Mouse (Mus musculus): ENCODE measurements around the gene Iyd. TPM values are rescaled to one million over a fixed set of nuclear protein-coding genes. Genes with fewer than 3 reads are reported as not detected.

Iyd gene
- polyA plus RNA-seq, 1 experiment from 2014 or later: 4.6 TPM

- peak; percentile 96 for TF ChIP-seq CTCF (IDR thresholded peaks at IDR 0.05)
- no peak for TF ChIP-seq EP300 (IDR thresholded peaks at IDR 0.05)
- Histone ChIP-seq H3K9ac (replicated peaks; ENCODE audit: low read depth) (no peak overlapping the region), H3K27me3 (replicated peaks; ENCODE audit: insufficient read depth, low read length) (no peaks in the 10 kb centered on the region), H3K4me2 (replicated peaks; ENCODE audit: low read depth, low read length) (no peak overlapping the region), H3K36me3 (ENCODE audit: insufficient read depth, low read length) (no peaks in the 10 kb centered on the region), H3K4me3 (ENCODE audit: low read depth, low read length) (no peak overlapping the region), H3K27ac (ENCODE audit: low read length) (no peak overlapping the region), H3K4me1 (ENCODE audit: insufficient read depth, low read depth, low read length) (no peaks in the 10 kb centered on the region), H3K9me3 (ENCODE audit: low read length) (no peaks in the 10 kb centered on the region)
- ATAC-seq (peak; percentile 70), DNase-seq (ENCODE audit: low spot score) (peak; percentile 77)
- WGBS: 3% methylated on average over 4 of the region's 4 CpGs
These were observed 8.7 kb upstream of the Iyd start for GRCm38 (mm10) chr10:3531375-3531774.

DNA sequence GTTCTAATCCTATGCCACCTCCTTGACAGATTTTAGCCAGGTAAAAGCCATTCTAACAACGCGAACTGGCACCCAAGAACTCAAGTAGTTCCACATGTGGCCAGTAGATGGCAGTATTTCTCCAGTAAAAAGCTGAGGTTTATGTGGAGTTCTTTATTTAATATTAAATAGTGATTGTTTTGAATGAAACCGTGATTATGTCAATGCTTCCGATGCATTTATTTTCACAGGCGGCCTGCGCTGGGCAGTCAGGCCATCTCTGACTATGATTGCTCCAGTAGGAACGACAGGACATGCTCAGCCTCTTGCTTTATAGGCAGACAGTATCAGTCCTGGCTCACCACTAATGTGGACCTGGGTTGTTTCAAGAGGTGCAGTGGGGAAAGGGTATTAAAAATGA lies 5.6 kb upstream of the Iyd start:
- peak; percentile 77 for TF ChIP-seq CTCF (IDR thresholded peaks at IDR 0.05)
- no peak for TF ChIP-seq EP300 (IDR thresholded peaks at IDR 0.05)

DNA sequence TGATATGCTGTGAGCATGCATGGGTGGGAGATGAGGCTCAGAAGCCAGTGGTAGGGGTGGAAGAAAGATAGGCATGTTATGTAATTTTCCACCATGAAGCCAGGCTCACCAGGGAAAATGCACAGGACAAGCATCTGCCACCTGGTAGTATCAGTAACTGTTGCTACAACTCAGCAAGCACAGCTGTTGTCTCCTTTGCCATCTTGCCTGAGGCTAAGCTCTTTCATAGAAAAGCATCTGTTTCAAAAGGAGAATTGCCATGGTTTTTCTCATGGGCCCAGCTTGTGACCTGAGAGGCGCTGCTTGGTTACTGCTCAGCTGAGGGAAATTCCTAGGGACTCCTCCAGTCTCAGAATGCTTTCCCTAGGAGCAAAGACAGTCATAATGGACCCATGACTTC lies 3.7 kb upstream of the Iyd start:
- Histone ChIP-seq H3K4me3 (ENCODE audit: low read depth, low read length) (no peak overlapping the region), H3K4me2 (replicated peaks; ENCODE audit: low read depth, low read length) (no peak overlapping the region), H3K27ac (ENCODE audit: low read length) (no peak overlapping the region), H3K36me3 (ENCODE audit: insufficient read depth, low read length) (no peaks in the 10 kb centered on the region), H3K4me1 (ENCODE audit: insufficient read depth, low read depth, low read length) (no peaks in the 10 kb centered on the region), H3K9ac (replicated peaks; ENCODE audit: low read depth) (no peak overlapping the region), H3K9me3 (ENCODE audit: low read length) (no peaks in the 10 kb centered on the region), H3K27me3 (replicated peaks; ENCODE audit: insufficient read depth, low read length) (no peaks in the 10 kb centered on the region)
- 78% methylated on average over 1 of the region's 1 CpGs for WGBS
- ATAC-seq (no peak), DNase-seq (ENCODE audit: low spot score) (no peak)
- TF ChIP-seq EP300 (IDR thresholded peaks at IDR 0.05) (no peak), CTCF (IDR thresholded peaks at IDR 0.05) (no peak)

More for the DNA sequence above, 5.6 kb upstream of the Iyd start:
- H3K4me3 ChIP-seq (ENCODE audit: low read depth, low read length): no peak overlapping the region
- H3K36me3 ChIP-seq (ENCODE audit: insufficient read depth, low read length): no peaks in the 10 kb centered on the region
- H3K9ac ChIP-seq (replicated peaks; ENCODE audit: low read depth): no peak overlapping the region
- ATAC-seq (no peak), DNase-seq (ENCODE audit: low spot score) (peak; percentile 72)
- 3% methylated on average over 7 of the region's 7 CpGs for WGBS
- H3K4me1 ChIP-seq (ENCODE audit: insufficient read depth, low read depth, low read length): no peaks in the 10 kb centered on the region
- H3K27me3 ChIP-seq (replicated peaks; ENCODE audit: insufficient read depth, low read length): no peaks in the 10 kb centered on the region
- H3K27ac ChIP-seq (ENCODE audit: low read length): no peak overlapping the region
- H3K4me2 ChIP-seq (replicated peaks; ENCODE audit: low read depth, low read length): no peak overlapping the region
- no peaks in the 10 kb centered on the region for H3K9me3 ChIP-seq (ENCODE audit: low read length)

GRCm38 (mm10) chr10:3549384-3549783 lies 9.3 kb downstream of the Iyd start:
- DNase-seq (ENCODE audit: low spot score): peak; percentile 45
- no peaks in the 10 kb centered on the region for H3K27me3 ChIP-seq (replicated peaks; ENCODE audit: insufficient read depth, low read length)
- H3K9ac ChIP-seq (replicated peaks; ENCODE audit: low read depth): no peak overlapping the region
- no peak for TF ChIP-seq CTCF (IDR thresholded peaks at IDR 0.05)
- no peak for TF ChIP-seq EP300 (IDR thresholded peaks at IDR 0.05)
- no peaks in the 10 kb centered on the region for H3K9me3 ChIP-seq (ENCODE audit: low read length)
- no peaks in the 10 kb centered on the region for H3K36me3 ChIP-seq (ENCODE audit: insufficient read depth, low read length)
- no peak overlapping the region for H3K4me2 ChIP-seq (replicated peaks; ENCODE audit: low read depth, low read length)
- ATAC-seq: no peak
- H3K4me3 ChIP-seq (ENCODE audit: low read depth, low read length): no peak overlapping the region
- H3K4me1 ChIP-seq (ENCODE audit: insufficient read depth, low read depth, low read length): no peaks in the 10 kb centered on the region
- H3K27ac ChIP-seq (ENCODE audit: low read length): no peak overlapping the region
- WGBS: 55% methylated on average over 2 of the region's 2 CpGs

- DNase-seq (ENCODE audit: low spot score) (peak; percentile 36), ATAC-seq (no peak)
- no peak overlapping the region for H3K4me3 ChIP-seq (ENCODE audit: low read depth, low read length)
- no peaks in the 10 kb centered on the region for H3K36me3 ChIP-seq (ENCODE audit: insufficient read depth, low read length)
- TF ChIP-seq EP300 (IDR thresholded peaks at IDR 0.05): no peak
- peak; percentile 47 for TF ChIP-seq CTCF (IDR thresholded peaks at IDR 0.05)
- H3K27me3 ChIP-seq (replicated peaks; ENCODE audit: insufficient read depth, low read length): no peaks in the 10 kb centered on the region
- no peaks in the 10 kb centered on the region for H3K9me3 ChIP-seq (ENCODE audit: low read length)
- 57% methylated on average over 5 of the region's 5 CpGs for WGBS
- H3K4me2 ChIP-seq (replicated peaks; ENCODE audit: low read depth, low read length): no peak overlapping the region
- H3K4me1 ChIP-seq (ENCODE audit: insufficient read depth, low read depth, low read length): no peaks in the 10 kb centered on the region
- H3K9ac ChIP-seq (replicated peaks; ENCODE audit: low read depth): no peak overlapping the region
- H3K27ac ChIP-seq (ENCODE audit: low read length): no peak overlapping the region
These were observed 15.1 kb downstream of the Iyd start for GRCm38 (mm10) chr10:3555128-3555527.

GRCm38 (mm10) chr10:3556538-3556937 lies 16.5 kb downstream of the Iyd start:
- ATAC-seq (no peak), DNase-seq (ENCODE audit: low spot score) (no peak)
- TF ChIP-seq CTCF (IDR thresholded peaks at IDR 0.05) (no peak), EP300 (IDR thresholded peaks at IDR 0.05) (no peak)
- Histone ChIP-seq H3K9me3 (ENCODE audit: low read length) (no peaks in the 10 kb centered on the region), H3K4me3 (ENCODE audit: low read depth, low read length) (no peak overlapping the region), H3K27ac (ENCODE audit: low read length) (no peak overlapping the region), H3K9ac (replicated peaks; ENCODE audit: low read depth) (no peak overlapping the region), H3K4me2 (replicated peaks; ENCODE audit: low read depth, low read length) (no peak overlapping the region), H3K4me1 (ENCODE audit: insufficient read depth, low read depth, low read length) (no peaks in the 10 kb centered on the region), H3K36me3 (ENCODE audit: insufficient read depth, low read length) (no peaks in the 10 kb centered on the region), H3K27me3 (replicated peaks; ENCODE audit: insufficient read depth, low read length) (no peaks in the 10 kb centered on the region)
- WGBS: 60% methylated on average over 3 of the region's 3 CpGs

- no peaks in the 10 kb centered on the region for H3K9me3 ChIP-seq (ENCODE audit: low read length)
- no peak for TF ChIP-seq CTCF (IDR thresholded peaks at IDR 0.05)
- no peak for TF ChIP-seq EP300 (IDR thresholded peaks at IDR 0.05)
- 100% methylated on average over 1 of the region's 1 CpGs for WGBS
- no peak overlapping the region for H3K9ac ChIP-seq (replicated peaks; ENCODE audit: low read depth)
- no peak for DNase-seq (ENCODE audit: low spot score)
- H3K27me3 ChIP-seq (replicated peaks; ENCODE audit: insufficient read depth, low read length): no peaks in the 10 kb centered on the region
- no peaks in the 10 kb centered on the region for H3K36me3 ChIP-seq (ENCODE audit: insufficient read depth, low read length)
- H3K27ac ChIP-seq (ENCODE audit: low read length): no peak overlapping the region
- H3K4me2 ChIP-seq (replicated peaks; ENCODE audit: low read depth, low read length): no peak overlapping the region
- no peak for ATAC-seq
- H3K4me3 ChIP-seq (ENCODE audit: low read depth, low read length): no peak overlapping the region
- 0 out of 2 replicates have a peak, but pooled peaks cover under 1% of the 10 kb centered on the region for H3K4me1 ChIP-seq (ENCODE audit: insufficient read depth, low read depth, low read length)
These were observed 19.1 kb downstream of the Iyd start for GRCm38 (mm10) chr10:3559136-3559535.

Data from lung, postnatal 0 days (tissue).